Mouse (Mus musculus) liver, embryonic 14.5 days (tissue): ENCODE measurements at regions not wholly inside any gene's neighbourhood (a gene's known extent, or its start where the extent isn't known, plus 50 kb on each side); places are given as distances from the start of the nearest gene placed in this dataset.

Experiments used
- ATAC-seq: fragments of 200-750 bp; cut with Nextera tagmentation; 2 replicates; pipeline ENCODE4 v1.8.0; 2017; ENCODE audit warnings: moderate number of reproducible peaks, mild to moderate bottlenecking, moderate library complexity; ENCODE audit not compliant: insufficient read depth
- DNase-seq, 3 experiments: peaks; one replicate each; pipeline ENCODE4 v3.0.0-alpha.2; 2012 to 2013; ENCODE audit warnings: low read depth in 3 of 3, low spot score in 3 of 3
- H3K27ac ChIP-seq: fragments of 300-500 bp; sonication (generic); 2 replicates; pipeline ENCODE4 v1.5.1; 2014; ENCODE audit warnings: moderate library complexity, mild to moderate bottlenecking, control low read depth, inconsistent platforms
- H3K27me3 ChIP-seq: fragments of 300-500 bp; sonication (generic); 2 replicates; pipeline ENCODE4 v1.6.1; 2014; ENCODE audit warnings: mild to moderate bottlenecking, low read length, moderate library complexity; ENCODE audit not compliant: control insufficient read depth, insufficient read depth
- H3K36me3 ChIP-seq: fragments of 300-500 bp; sonication (generic); replicated peaks from 2 replicates; pipeline ENCODE4 v1.6.1; 2014; ENCODE audit warnings: low read depth; ENCODE audit not compliant: control insufficient read depth, insufficient read depth
- H3K4me1 ChIP-seq, 2 experiments: fragments of 200-500 bp in 1 of 2; fragments of 300-500 bp in 1 of 2; sonication (generic) in 1 of 2; replicated peaks; 2 replicates each; pipeline ENCODE4 v1.6.1; 2012 to 2014; ENCODE audit warnings: antibody characterized with exemption in 1 of 2, inconsistent platforms in 1 of 2, low read length in 1 of 2; ENCODE audit not compliant: control insufficient read depth in 2 of 2, insufficient read depth in 2 of 2
- H3K4me2 ChIP-seq: fragments of 300-500 bp; sonication (generic); 2 replicates; pipeline ENCODE4 v1.6.1; 2014; ENCODE audit warnings: low read depth, mild to moderate bottlenecking, control low read depth, moderate library complexity
- H3K4me3 ChIP-seq, 2 experiments: fragments of 200-500 bp in 1 of 2; fragments of 300-500 bp in 1 of 2; sonication (generic) in 1 of 2; 2 replicates each; pipeline ENCODE4 v1.5.1; 2012 to 2014; ENCODE audit warnings: low read depth in 2 of 2, low read length in 2 of 2, mild to moderate bottlenecking in 2 of 2, control low read depth in 1 of 2, inconsistent platforms in 1 of 2, moderate library complexity in 1 of 2; ENCODE audit not compliant: insufficient read depth in 1 of 2
- H3K9ac ChIP-seq: fragments of 300-500 bp; sonication (generic); replicated peaks from 2 replicates; pipeline ENCODE4 v1.6.1; 2014; ENCODE audit warnings: mild to moderate bottlenecking, control low read depth, moderate library complexity
- H3K9me3 ChIP-seq: fragments of 300-500 bp; sonication (generic); 2 replicates; pipeline ENCODE4 v1.6.1; 2016; ENCODE audit warnings: low read length, mixed read lengths; ENCODE audit not compliant: control insufficient read depth
- CTCF ChIP-seq: IDR thresholded peaks from 2 replicates; pipeline ENCODE4 v1.5.1; 2016; ENCODE audit warnings: antibody characterized with exemption, low read depth, control low read depth
- EP300 ChIP-seq: IDR thresholded peaks from 2 replicates; pipeline ENCODE4 v1.6.1; 2016; ENCODE audit warnings: antibody characterized with exemption, low read depth
- whole genome bisulfite sequencing: fragments of 180-500 bp; shearing (Covaris S2); extraction: QIAGEN DNeasy Blood & Tissue Kit; methylation state at CpG from one replicate; pipeline ENCODE4 v1.1.7; 2014; ENCODE audit not compliant: insufficient replicate concordance; 5-methylcytosine and 5-hydroxymethylcytosine counted together

DNA sequence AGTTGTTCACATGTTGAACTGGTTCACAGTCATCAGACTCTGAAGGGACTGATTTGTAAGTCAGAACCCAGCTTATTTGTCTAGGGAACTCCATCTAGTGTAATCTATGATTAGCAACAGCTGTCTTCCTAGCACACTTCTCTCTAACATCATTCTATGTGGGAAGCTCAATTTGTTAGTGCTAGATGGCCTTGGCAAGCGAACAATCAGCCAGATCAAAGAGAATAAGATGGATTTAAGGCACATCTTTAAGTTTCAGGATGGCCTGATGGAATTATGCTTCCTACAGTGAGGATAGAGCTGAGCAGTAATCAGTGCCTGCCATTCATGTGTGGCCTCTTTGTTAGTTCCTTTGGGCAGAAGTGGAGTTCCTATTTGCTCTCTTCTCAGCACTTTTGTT lies 183.1 kb upstream of the Pdcd1 start:
- Histone ChIP-seq H3K4me2 (no peak overlapping the region), H3K27ac (no peak overlapping the region), H3K9ac (no peak overlapping the region), H3K36me3 (no peaks in the 10 kb centered on the region), H3K9me3 (no peaks in the 10 kb centered on the region), H3K4me1 (no peaks in the 10 kb centered on the region), H3K27me3 (no peaks in the 10 kb centered on the region), H3K4me3 (no peak overlapping the region)
- no peak for ATAC-seq
- WGBS, result 18% methylated on average over 1 of the region's 1 CpGs
- TF ChIP-seq EP300 (no peak), CTCF (no peak)
- no peak for DNase-seq

DNA sequence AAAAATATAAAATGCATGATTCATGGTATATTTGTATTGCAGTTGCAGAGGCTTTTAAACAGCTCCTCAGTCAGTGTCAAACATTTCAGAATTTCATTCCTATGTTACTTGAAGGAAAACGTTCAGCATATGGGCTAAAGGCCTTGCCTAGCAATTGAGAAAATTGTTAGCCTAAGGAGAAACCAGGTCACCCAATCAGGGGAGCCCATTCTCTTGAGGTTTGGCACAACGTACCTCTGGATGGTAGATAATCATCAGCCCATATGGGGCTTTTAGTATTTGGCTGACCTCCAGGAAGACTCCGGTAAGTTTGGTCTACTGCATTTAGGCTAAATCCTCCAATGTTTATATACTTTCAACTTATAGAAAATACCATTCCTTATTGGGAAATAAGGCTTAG lies 168.7 kb upstream of the Pdcd1 start:
- no peaks in the 10 kb centered on the region for H3K4me1 ChIP-seq
- H3K9ac ChIP-seq, result no peak overlapping the region
- no peak overlapping the region for H3K4me3 ChIP-seq
- no peaks in the 10 kb centered on the region for H3K9me3 ChIP-seq
- ATAC-seq (no peak), DNase-seq (no peak)
- TF ChIP-seq EP300 (no peak), CTCF (no peak)
- no peak overlapping the region for H3K27ac ChIP-seq
- 50% methylated on average over 3 of the region's 3 CpGs for WGBS
- no peak overlapping the region for H3K4me2 ChIP-seq
- H3K36me3 ChIP-seq, result no peaks in the 10 kb centered on the region
- no peaks in the 10 kb centered on the region for H3K27me3 ChIP-seq

DNA sequence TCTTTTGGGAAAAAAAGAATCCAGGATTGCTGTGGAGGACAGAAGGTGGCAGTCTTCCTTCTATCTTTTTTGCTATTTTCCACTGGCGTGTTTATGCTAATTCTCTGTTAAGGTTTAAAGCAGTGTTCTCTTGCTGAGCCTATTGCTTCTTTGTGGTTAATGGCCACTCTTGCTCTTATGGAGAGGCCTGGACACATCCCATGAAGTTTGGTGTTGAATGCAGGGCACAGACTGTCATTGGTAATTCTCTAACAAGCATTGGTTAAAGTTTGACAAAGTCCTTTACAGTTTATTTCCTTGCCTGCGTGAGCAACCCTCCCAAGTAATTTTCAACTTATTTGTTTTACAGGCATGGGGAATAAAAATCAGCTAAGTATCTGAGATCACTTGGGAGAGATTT lies 165.1 kb upstream of the Pdcd1 start:
- no peaks in the 10 kb centered on the region for H3K36me3 ChIP-seq
- H3K4me3 ChIP-seq, result no peak overlapping the region
- 53% methylated on average over 2 of the region's 2 CpGs for WGBS
- no peak overlapping the region for H3K4me2 ChIP-seq
- H3K9ac ChIP-seq, result no peak overlapping the region
- H3K27ac ChIP-seq, result no peak overlapping the region
- no peak for ATAC-seq
- H3K27me3 ChIP-seq, result no peaks in the 10 kb centered on the region
- TF ChIP-seq EP300 (no peak), CTCF (no peak)
- no peaks in the 10 kb centered on the region for H3K4me1 ChIP-seq
- DNase-seq, result no peak
- H3K9me3 ChIP-seq, result no peaks in the 10 kb centered on the region

GRCm38 (mm10) chr1:94208929-94209328 lies 156.6 kb upstream of the Pdcd1 start:
- H3K27ac ChIP-seq, result no peak overlapping the region
- H3K4me3 ChIP-seq, result no peak overlapping the region
- DNase-seq (no peak), ATAC-seq (no peak)
- no peaks in the 10 kb centered on the region for H3K36me3 ChIP-seq
- TF ChIP-seq EP300, result no peak
- WGBS, result 43% methylated on average over 4 of the region's 4 CpGs
- no peak overlapping the region for H3K9ac ChIP-seq
- H3K4me2 ChIP-seq, result no peak overlapping the region
- H3K4me1 ChIP-seq, result no peaks in the 10 kb centered on the region
- H3K27me3 ChIP-seq, result no peaks in the 10 kb centered on the region
- no peaks in the 10 kb centered on the region for H3K9me3 ChIP-seq

DNA sequence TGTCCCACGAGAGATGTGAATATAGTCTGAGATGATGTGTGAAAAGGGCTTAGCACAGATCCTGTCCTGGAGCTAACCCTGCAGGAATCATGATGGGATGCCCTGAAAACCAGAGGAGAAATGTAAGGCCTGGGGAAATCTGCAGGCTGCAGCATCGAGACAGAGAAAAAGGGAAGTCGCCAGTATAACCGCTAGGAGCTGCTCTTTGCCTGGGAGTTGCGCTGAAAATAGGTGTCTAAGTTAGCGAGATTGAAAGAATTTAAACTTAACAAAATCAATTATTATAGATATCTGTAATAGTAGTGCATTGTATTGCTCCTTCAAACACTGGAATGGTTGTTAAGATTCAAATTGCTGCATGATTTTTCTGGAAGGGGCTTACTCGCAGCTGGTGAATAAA lies 155.5 kb upstream of the Pdcd1 start:
- Histone ChIP-seq H3K4me3 (no peak overlapping the region), H3K9me3 (no peaks in the 10 kb centered on the region), H3K4me1 (no peaks in the 10 kb centered on the region), H3K27me3 (no peaks in the 10 kb centered on the region), H3K4me2 (no peak overlapping the region), H3K36me3 (no peaks in the 10 kb centered on the region), H3K27ac (no peak overlapping the region), H3K9ac (no peak overlapping the region)
- no peak for DNase-seq
- TF ChIP-seq CTCF, result no peak
- TF ChIP-seq EP300, result no peak
- 66% methylated on average over 7 of the region's 7 CpGs for WGBS
- ATAC-seq, result no peak

DNA sequence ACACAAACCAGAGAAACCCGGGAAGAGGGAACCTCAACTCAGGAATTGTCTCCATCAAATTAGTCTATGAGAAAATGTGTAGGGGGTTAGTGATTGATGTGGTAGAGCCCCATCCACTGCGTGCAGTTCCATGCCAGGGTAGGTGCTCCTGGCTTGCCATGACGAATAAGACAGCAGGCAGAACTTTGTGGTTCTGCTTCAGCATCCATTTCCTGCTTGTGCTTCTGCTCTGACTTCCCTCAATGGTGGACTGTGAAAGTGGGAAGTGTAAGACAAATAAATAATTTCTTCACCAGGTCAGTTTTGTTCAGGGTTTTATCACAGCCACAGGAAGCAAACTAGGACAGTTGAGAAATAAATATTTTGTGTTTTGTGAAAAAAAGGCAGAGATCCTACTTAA lies 150.9 kb upstream of the Pdcd1 start:
- H3K4me1 ChIP-seq, result no peaks in the 10 kb centered on the region
- H3K9me3 ChIP-seq, result no peaks in the 10 kb centered on the region
- DNase-seq (no peak), ATAC-seq (no peak)
- H3K36me3 ChIP-seq, result no peaks in the 10 kb centered on the region
- no peak overlapping the region for H3K9ac ChIP-seq
- H3K27ac ChIP-seq, result no peak overlapping the region
- no peak overlapping the region for H3K4me3 ChIP-seq
- H3K4me2 ChIP-seq, result no peak overlapping the region
- H3K27me3 ChIP-seq, result no peaks in the 10 kb centered on the region
- 42% methylated on average over 3 of the region's 3 CpGs for WGBS
- TF ChIP-seq CTCF (no peak), EP300 (no peak)
